Mouse (Mus musculus) CH12.LX (cell line): ENCODE measurements around the gene Hs3st6. TPM values are rescaled to one million over a fixed set of nuclear protein-coding genes. Genes with fewer than 3 reads are reported as not detected.

ENCODE experiments used
- DNase-seq: peaks from one replicate; pipeline ENCODE4 v3.0.0-alpha.2; 2013; ENCODE audit errors: extremely low read depth
- H3K27ac ChIP-seq: 2 replicates; pipeline ENCODE4 v1.5.1; 2012; ENCODE audit warnings: low read depth, mild to moderate bottlenecking, control low read depth, moderate library complexity; ENCODE audit not compliant: insufficient read depth
- H3K27me3 ChIP-seq: replicated peaks from 2 replicates; pipeline ENCODE3; 2012; ENCODE audit warnings: inconsistent platforms
- H3K36me3 ChIP-seq, 2 experiments: replicated peaks in 1 of 2; 2 replicates each; pipeline versions ENCODE3 to v1.6.1; 2012; ENCODE audit warnings: inconsistent platforms in 1 of 2, low read length in 1 of 2, mild to moderate bottlenecking in 1 of 2, mixed read lengths in 1 of 2, moderate library complexity in 1 of 2; ENCODE audit not compliant: control insufficient read depth in 1 of 2, insufficient read depth in 1 of 2
- H3K4me1 ChIP-seq, 2 experiments: 2 replicates each; pipeline ENCODE4 v1.6.1; 2012; ENCODE audit warnings: inconsistent platforms in 1 of 2, moderate library complexity in 1 of 2; ENCODE audit not compliant: insufficient read depth in 2 of 2, control insufficient read depth in 1 of 2
- H3K4me2 ChIP-seq: 2 replicates; pipeline ENCODE4 v1.6.1; 2012; ENCODE audit warnings: low read depth, mild to moderate bottlenecking, control low read depth; ENCODE audit not compliant: poor library complexity, insufficient read depth, severe bottlenecking
- H3K4me3 ChIP-seq, 3 experiments: fragments of 150-350 bp in 1 of 3; sonication (generic) in 1 of 3; replicated peaks in 1 of 3; 2 replicates each; pipeline versions ENCODE3 to v1.5.1; 2011 to 2012; ENCODE audit warnings: low read depth in 2 of 3, low read length in 2 of 3, mild to moderate bottlenecking in 2 of 3, moderate library complexity in 2 of 3, control low read depth in 1 of 3, improper control_type of control experiment in 1 of 3, inconsistent platforms in 1 of 3, mixed read lengths in 1 of 3; ENCODE audit not compliant: poor library complexity in 1 of 3
- H3K79me2 ChIP-seq: replicated peaks from 2 replicates; pipeline ENCODE4 v1.6.1; 2012; ENCODE audit warnings: mild to moderate bottlenecking, moderate library complexity; ENCODE audit not compliant: control insufficient read depth, poor library complexity, insufficient read depth, severe bottlenecking; ENCODE audit errors: extremely low read depth
- H3K9ac ChIP-seq: 2 replicates; pipeline ENCODE4 v1.6.1; 2012; ENCODE audit warnings: low read depth, mild to moderate bottlenecking, control low read depth, moderate library complexity; ENCODE audit not compliant: insufficient read depth
- H3K9me3 ChIP-seq: replicated peaks from 2 replicates; pipeline ENCODE3; 2012; ENCODE audit warnings: low read length, inconsistent platforms, mixed read lengths
- BHLHE40 ChIP-seq: IDR thresholded peaks from 2 replicates; pipeline ENCODE4 v1.6.1; 2011; ENCODE audit warnings: mild to moderate bottlenecking, low read depth, low read length, improper control_type of control experiment
- CTCF ChIP-seq, 2 experiments: IDR thresholded peaks in 1 of 2; conservative IDR thresholded peaks in 1 of 2; 2 replicates each; pipeline ENCODE4 v1.5.1; 2011 to 2012; ENCODE audit warnings: low read depth in 2 of 2, low read length in 2 of 2, improper control_type of control experiment in 1 of 2, inconsistent platforms in 1 of 2, mild to moderate bottlenecking in 1 of 2, moderate library complexity in 1 of 2
- E2F4 ChIP-seq: IDR thresholded peaks from 2 replicates; pipeline ENCODE4 v1.6.1; 2011; ENCODE audit warnings: low read depth, low read length, improper control_type of control experiment; ENCODE audit not compliant: insufficient replicate concordance
- ETS1 ChIP-seq: conservative IDR thresholded peaks from 2 replicates; pipeline ENCODE4 v1.6.1; 2012; ENCODE audit warnings: low read depth, mild to moderate bottlenecking, inconsistent platforms, low read length, improper control_type of control experiment, moderate library complexity
- HCFC1 ChIP-seq: IDR thresholded peaks from 2 replicates; pipeline ENCODE4 v1.6.1; 2012; ENCODE audit warnings: low read depth, mild to moderate bottlenecking, inconsistent platforms, low read length, improper control_type of control experiment
- JUN ChIP-seq: IDR thresholded peaks from 2 replicates; pipeline ENCODE4 v1.6.1; 2011; ENCODE audit warnings: low read depth, mild to moderate bottlenecking, low read length, improper control_type of control experiment, moderate library complexity; ENCODE audit not compliant: insufficient read depth
- JUND ChIP-seq: conservative IDR thresholded peaks from 2 replicates; pipeline ENCODE4 v1.6.1; 2011; ENCODE audit warnings: low read depth, low read length, improper control_type of control experiment
- MAX ChIP-seq: IDR thresholded peaks from 2 replicates; pipeline ENCODE4 v1.6.1; 2011; ENCODE audit warnings: low read length, improper control_type of control experiment
- MYC ChIP-seq: IDR thresholded peaks from 2 replicates; pipeline ENCODE4 v1.6.1; 2011; ENCODE audit warnings: low read depth, mild to moderate bottlenecking, improper control_type of control experiment, low read length
- NELFE ChIP-seq: IDR thresholded peaks from 2 replicates; pipeline ENCODE4 v1.6.1; 2011; ENCODE audit warnings: low read depth, low read length, improper control_type of control experiment
- NRF1 ChIP-seq: IDR thresholded peaks from 2 replicates; pipeline ENCODE4 v1.6.1; 2014; ENCODE audit warnings: low read depth, mild to moderate bottlenecking, inconsistent platforms, low read length, improper control_type of control experiment, moderate library complexity
- POLR2A ChIP-seq: IDR thresholded peaks from 2 replicates; pipeline ENCODE4 v1.6.1; 2011; ENCODE audit warnings: low read depth, mild to moderate bottlenecking, improper control_type of control experiment, low read length
- POLR2AphosphoS2 ChIP-seq: IDR thresholded peaks from 2 replicates; pipeline ENCODE4 v1.6.1; 2011; ENCODE audit warnings: low read depth, low read length, improper control_type of control experiment
- RAD21 ChIP-seq: IDR thresholded peaks from 2 replicates; pipeline ENCODE4 v1.6.1; 2011; ENCODE audit warnings: low read depth, mild to moderate bottlenecking, low read length, improper control_type of control experiment, moderate library complexity
- SMC3 ChIP-seq: IDR thresholded peaks from 2 replicates; pipeline ENCODE4 v1.6.1; 2011; ENCODE audit warnings: low read depth, low read length, improper control_type of control experiment
- TBP ChIP-seq: conservative IDR thresholded peaks from 2 replicates; pipeline ENCODE4 v1.6.1; 2011; ENCODE audit warnings: low read depth, low read length, improper control_type of control experiment
- TCF12 ChIP-seq: IDR thresholded peaks from 2 replicates; pipeline ENCODE4 v1.6.1; 2014; ENCODE audit warnings: low read depth, mild to moderate bottlenecking, inconsistent platforms, low read length, improper control_type of control experiment
- UBTF ChIP-seq: IDR thresholded peaks from 2 replicates; pipeline ENCODE4 v1.6.1; 2012; ENCODE audit warnings: low read depth, mild to moderate bottlenecking, inconsistent platforms, low read length, improper control_type of control experiment, moderate library complexity
- USF1 ChIP-seq: IDR thresholded peaks from 2 replicates; pipeline ENCODE4 v1.6.1; 2014; ENCODE audit warnings: low read depth, mild to moderate bottlenecking, inconsistent platforms, low read length, improper control_type of control experiment
- ZC3H11A ChIP-seq: IDR thresholded peaks from 2 replicates; pipeline ENCODE4 v1.6.1; 2012; ENCODE audit warnings: low read depth, mild to moderate bottlenecking, inconsistent platforms, low read length, improper control_type of control experiment
- ZKSCAN1 ChIP-seq: IDR thresholded peaks from 2 replicates; pipeline ENCODE4 v1.6.1; 2012; ENCODE audit warnings: low read depth, inconsistent platforms, low read length, improper control_type of control experiment, borderline replicate concordance
- ZMIZ1 ChIP-seq: IDR thresholded peaks from 2 replicates; pipeline ENCODE4 v1.6.1; 2012; ENCODE audit warnings: low read depth, mild to moderate bottlenecking, inconsistent platforms, low read length, improper control_type of control experiment
- dilution Hi-C: fragments of 300-500 bp; cut with MboI; formaldehyde crosslinking; loops from 2 replicates; pipeline ENCODE4 v1.14.3; 2020; ENCODE audit warnings: low sequenced_read_pairs; ENCODE audit not compliant: extremely low pct_unique_long_range_greater_than_20kb, extremely low pct_ligation_motif_present
- in situ Hi-C: fragments of 300-500 bp; cut with MboI; formaldehyde crosslinking; loops from 3 replicates; pipeline ENCODE4 v1.14.3; 2019; ENCODE audit warnings: low sequenced_read_pairs, low pct_ligation_motif_present, low pct_unique_long_range_greater_than_20kb, mixed read lengths
- polyA plus RNA-seq: library from polyadenylated mRNA; unstranded; fragments of >175 nt; gene quantifications from 2 replicates; pipeline ENCODE4 v1.2.1, GENCODE M21; 2012; ENCODE audit warnings: low read depth; ENCODE audit not compliant: insufficient read length
- total RNA-seq, 2 experiments: library from RNA; depleted of rRNA; stranded (reverse); fragments of 300-350 nt in 1 of 2; fragments of >200 nt in 1 of 2; gene quantifications; 2 replicates each; pipeline ENCODE4 v1.2.3; 2012 to 2014

Hs3st6 gene
- total and polyA plus RNA-seq, 3 experiments: 0.30 TPM; not detected in 2

DNA sequence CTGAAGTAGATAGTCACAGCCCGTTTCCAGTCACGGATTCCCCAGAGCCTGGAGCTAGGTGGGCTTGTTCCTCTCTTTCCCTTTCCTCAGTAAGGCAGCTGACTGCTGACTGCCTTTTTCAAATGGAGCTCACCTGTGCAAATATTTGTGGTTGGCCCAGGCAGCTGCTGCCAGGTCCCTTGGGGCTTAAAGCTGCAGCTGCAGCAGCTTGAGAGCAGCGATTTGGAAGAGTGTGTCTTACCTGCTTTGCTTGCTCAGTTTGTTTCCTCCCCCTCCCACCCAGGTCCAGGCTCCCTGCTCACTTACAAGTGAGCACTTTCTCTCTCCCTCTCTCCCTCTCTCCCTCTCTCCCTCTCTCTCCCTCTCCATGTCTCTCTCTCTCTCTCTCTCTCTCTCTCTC lies 16.4 kb downstream of the Hs3st6 start:
- H3K4me3 ChIP-seq: no peak overlapping the region
- peaks cover 69% of the 10 kb centered on the region for H3K27me3 ChIP-seq
- H3K4me2 ChIP-seq: peak overlapping the region; percentile 5; the same call in 1 of the 2 replicates
- TF ChIP-seq UBTF (peak; percentile 53; the same call in 1 of the 2 replicates), TBP (peak; percentile 66; the same call in 1 of the 2 replicates), BHLHE40 (0 out of 2 replicates have a peak, but pooled peaks have one; percentile 17), SMC3 (no peak), TCF12 (peak; percentile 71; the same call in 1 of the 2 replicates), POLR2A (no peak)
- DNase-seq: peak; percentile 34
- H3K4me1 ChIP-seq: peaks cover 0 to 14% of the 10 kb centered on the region in 2 experiments; a peak in 2 of 4 replicates
- no peak overlapping the region for H3K27ac ChIP-seq
- dilution Hi-C loops: no loop called here
- in situ Hi-C loops: no loop called here
- H3K9me3 ChIP-seq: peaks cover 12% of the 10 kb centered on the region
- no peaks in the 10 kb centered on the region for H3K36me3 ChIP-seq
- H3K79me2 ChIP-seq: no peaks in the 10 kb centered on the region
- no peak overlapping the region for H3K9ac ChIP-seq

DNA sequence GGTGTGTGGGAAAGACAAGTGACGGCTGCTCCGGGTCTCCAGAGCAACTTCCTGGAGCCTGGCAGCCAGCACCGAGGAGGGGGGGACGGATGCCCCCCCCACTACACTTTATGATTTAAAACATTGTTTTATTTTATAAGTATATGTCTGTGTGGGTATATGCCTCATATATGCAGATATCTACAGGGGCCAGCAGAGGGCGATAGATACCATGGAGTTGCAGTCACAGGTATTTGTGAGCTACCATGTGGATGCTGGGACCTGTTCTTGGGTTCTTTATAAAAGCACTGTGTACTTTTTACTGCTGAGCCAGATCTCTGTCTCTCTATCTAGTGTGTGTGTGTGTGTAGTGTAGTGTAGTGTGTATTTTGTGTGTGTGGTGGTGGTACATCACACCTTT lies 20.5 kb downstream of the Hs3st6 start:
- H3K27ac ChIP-seq: no peak overlapping the region
- peaks cover 12% of the 10 kb centered on the region for H3K9me3 ChIP-seq
- peaks cover 49% of the 10 kb centered on the region for H3K27me3 ChIP-seq
- peaks cover 0 to 14% of the 10 kb centered on the region in 2 experiments; a peak in 2 of 4 replicates for H3K4me1 ChIP-seq
- dilution Hi-C loops (no loop called here), in situ Hi-C loops (no loop called here)
- no peak overlapping the region for H3K4me2 ChIP-seq
- DNase-seq: peak; percentile 27
- H3K79me2 ChIP-seq: no peaks in the 10 kb centered on the region
- no peak overlapping the region for H3K4me3 ChIP-seq
- TF ChIP-seq RAD21: peak; percentile 34
- peak in 1 of 2 experiments; percentile 47; a peak in 2 of 4 replicates for TF ChIP-seq CTCF (conservative IDR thresholded peaks at IDR 0.05 in 1 of 2, IDR thresholded peaks at IDR 0.05 in 1 of 2; ENCODE audit: low read depth in 2 of 2, low read length in 2 of 2)
- no peak for TF ChIP-seq TCF12
- H3K9ac ChIP-seq: no peak overlapping the region
- no peaks in the 10 kb centered on the region for H3K36me3 ChIP-seq

DNA sequence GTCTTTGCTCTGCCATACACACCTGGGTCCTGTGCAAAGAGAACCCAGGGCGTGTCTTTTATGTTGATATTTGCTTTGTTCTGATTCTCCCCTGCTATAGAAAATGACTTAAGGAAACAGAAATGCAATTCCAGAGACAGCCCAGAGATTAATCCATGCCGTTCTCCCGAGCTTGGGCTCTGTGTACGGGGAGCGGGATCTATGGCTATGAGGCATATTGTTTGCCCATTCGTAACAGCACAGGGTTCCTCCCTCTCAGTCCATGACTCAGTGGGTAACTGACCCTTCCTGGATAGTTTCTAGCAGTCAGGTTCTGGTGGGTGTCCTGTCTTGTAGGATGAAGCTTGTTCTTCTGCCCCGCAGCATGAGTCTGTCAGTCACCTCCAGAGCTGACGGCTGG lies 22.4 kb downstream of the Hs3st6 start:
- Histone ChIP-seq H3K9ac (no peak overlapping the region), H3K27me3 (peaks cover 39% of the 10 kb centered on the region), H3K4me1 (no peaks in the 10 kb centered on the region), H3K4me2 (no peak overlapping the region), H3K27ac (no peak overlapping the region), H3K79me2 (no peaks in the 10 kb centered on the region), H3K36me3 (no peaks in the 10 kb centered on the region), H3K9me3 (peaks cover 12% of the 10 kb centered on the region), H3K4me3 (no peak overlapping the region)
- DNase-seq: no peak
- TF ChIP-seq UBTF: no peak
- TF ChIP-seq JUN: no peak
- TF ChIP-seq USF1: no peak
- no peak for TF ChIP-seq SMC3
- no peak for TF ChIP-seq ZMIZ1
- no peak for TF ChIP-seq MAX
- no peak for TF ChIP-seq NELFE
- TF ChIP-seq MYC: no peak
- no peak for TF ChIP-seq CTCF (conservative IDR thresholded peaks at IDR 0.05 in 1 of 2, IDR thresholded peaks at IDR 0.05 in 1 of 2; ENCODE audit: low read depth in 2 of 2, low read length in 2 of 2)
- TF ChIP-seq E2F4: no peak
- no peak for TF ChIP-seq HCFC1
- TF ChIP-seq TCF12: no peak
- TF ChIP-seq JUND: no peak
- no peak for TF ChIP-seq ZC3H11A
- TF ChIP-seq ETS1: no peak
- TF ChIP-seq POLR2AphosphoS2: no peak
- TF ChIP-seq ZKSCAN1: no peak
- no peak for TF ChIP-seq NRF1
- in situ Hi-C loops: no loop called here
- dilution Hi-C loops: no loop called here
